Mouse (Mus musculus) embryonic fibroblast, embryonic 13.5 days (primary cell): ENCODE measurements around the gene Arid3a.

Experiments used
- CTCF ChIP-seq: IDR thresholded peaks from 2 replicates; pipeline ENCODE4 v1.5.1; 2011; ENCODE audit warnings: mild to moderate bottlenecking, control low read depth, low read length, moderate library complexity, borderline replicate concordance; ENCODE audit not compliant: insufficient read depth
- POLR2A ChIP-seq: IDR thresholded peaks from 2 replicates; pipeline ENCODE4 v1.6.1; 2011; ENCODE audit warnings: low read depth, mild to moderate bottlenecking, control low read depth, low read length, moderate library complexity

DNA sequence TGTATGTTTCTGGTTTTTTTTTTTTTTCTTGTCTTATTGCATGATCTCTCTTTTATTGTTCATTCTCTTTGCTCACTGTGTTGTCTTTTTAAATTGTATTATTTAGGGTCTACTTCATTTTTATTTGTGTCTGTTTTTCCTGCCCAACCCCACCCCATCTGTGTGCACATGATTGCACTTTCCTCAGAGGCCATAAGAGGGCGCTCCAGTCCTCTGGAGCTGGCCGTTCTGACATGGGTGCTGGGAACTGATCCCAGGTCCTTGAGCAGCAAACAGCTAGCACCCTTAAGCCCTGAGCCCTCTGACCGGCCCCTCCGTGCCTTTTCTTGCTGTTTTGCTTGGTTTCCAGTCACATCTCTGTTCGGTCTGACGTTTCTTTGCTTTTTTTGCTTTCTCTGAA, 64.7 kb downstream of the Arid3a start:
- TF ChIP-seq POLR2A: no peak
- no peak for TF ChIP-seq CTCF
